Mouse (Mus musculus): Measurements from ENCODE around the gene Xpot. TPM values are rescaled to one million over a fixed set of nuclear protein-coding genes. Genes with fewer than 3 reads are reported as not detected.

The Xpot gene
- polyA plus RNA-seq, 1 experiment, result 35.3 TPM

DNA sequence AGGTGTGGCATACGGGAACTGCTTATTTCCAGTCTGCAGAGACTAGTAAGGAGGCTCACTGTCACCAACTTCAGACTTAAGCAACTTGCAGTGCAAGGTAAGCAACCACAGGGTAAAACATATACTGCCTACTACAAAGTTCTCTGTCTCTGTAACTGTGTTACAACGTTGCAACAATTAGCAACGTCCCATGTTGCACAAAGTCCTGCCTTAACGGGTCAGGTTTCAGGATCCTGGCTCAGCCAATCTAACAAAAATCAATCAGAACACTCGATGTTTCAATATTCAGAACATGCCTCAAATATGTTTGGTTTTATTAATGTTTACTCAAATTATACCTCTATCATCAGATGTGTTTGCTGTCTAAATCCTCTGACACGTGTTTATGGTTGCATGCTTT is 3.7 kb downstream of the Xpot start:
- 72% methylated on average over 6 of the region's 6 CpGs for WGBS
- H3K4me1 ChIP-seq (ENCODE audit: control insufficient read depth, insufficient read depth, insufficient read length, low read length), result no peaks in the 10 kb centered on the region
- H3K36me3 ChIP-seq (ENCODE audit: control insufficient read depth, insufficient read depth, low read length), result peaks cover 30% of the 10 kb centered on the region
- TF ChIP-seq CTCF (IDR thresholded peaks at IDR 0.05; ENCODE audit: extremely low read depth, insufficient read length, insufficient replicate concordance, low read depth, low read length), result no peak
- no peak for TF ChIP-seq POLR2A (IDR thresholded peaks at IDR 0.05; ENCODE audit: low read depth, low read length)
- H3K27ac ChIP-seq (ENCODE audit: insufficient read depth, low read depth, low read length), result no peak overlapping the region
- H3K4me3 ChIP-seq (ENCODE audit: low read depth, low read length), result no peak overlapping the region
- H3K27me3 ChIP-seq (ENCODE audit: control insufficient read depth, insufficient read depth, low read length), result no peaks in the 10 kb centered on the region

DNA sequence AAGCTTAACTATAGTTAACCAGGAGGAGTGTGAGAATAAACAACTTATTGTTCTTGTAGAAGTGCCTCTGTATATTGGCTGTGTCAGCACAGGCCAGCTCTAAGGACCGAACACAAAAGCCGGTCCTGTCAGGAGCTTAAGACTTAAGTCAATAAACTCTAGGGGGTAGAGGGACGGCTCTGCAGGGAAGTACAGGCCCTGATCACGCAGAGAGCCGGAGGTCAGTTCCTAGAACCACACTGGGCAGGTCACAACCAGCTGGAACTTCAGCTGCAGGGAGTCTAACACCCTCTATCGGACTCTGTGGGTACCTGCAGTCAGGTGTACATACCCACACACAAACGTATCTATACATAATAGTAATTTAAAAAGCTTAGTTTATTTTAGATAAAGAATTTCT is 10.2 kb downstream of the Xpot start:
- no peaks in the 10 kb centered on the region for H3K27me3 ChIP-seq (ENCODE audit: control insufficient read depth, insufficient read depth, low read length)
- no peaks in the 10 kb centered on the region for H3K4me1 ChIP-seq (ENCODE audit: control insufficient read depth, insufficient read depth, insufficient read length, low read length)
- WGBS, result 80% methylated on average over 7 of the region's 7 CpGs
- TF ChIP-seq CTCF (IDR thresholded peaks at IDR 0.05; ENCODE audit: extremely low read depth, insufficient read length, insufficient replicate concordance, low read depth, low read length), result no peak
- TF ChIP-seq POLR2A (IDR thresholded peaks at IDR 0.05; ENCODE audit: low read depth, low read length), result no peak
- H3K36me3 ChIP-seq (ENCODE audit: control insufficient read depth, insufficient read depth, low read length), result peaks cover 65% of the 10 kb centered on the region
- no peak overlapping the region for H3K4me3 ChIP-seq (ENCODE audit: low read depth, low read length)
- no peak overlapping the region for H3K27ac ChIP-seq (ENCODE audit: insufficient read depth, low read depth, low read length)

GRCm38 (mm10) chr10:121615146-121615870 is 10.8 kb downstream of the Xpot start:
- peaks cover 69% of the 10 kb centered on the region for H3K36me3 ChIP-seq (ENCODE audit: control insufficient read depth, insufficient read depth, low read length)
- 80% methylated on average over 13 of the region's 13 CpGs for WGBS
- H3K27ac ChIP-seq (ENCODE audit: insufficient read depth, low read depth, low read length), result no peak overlapping the region
- no peaks in the 10 kb centered on the region for H3K27me3 ChIP-seq (ENCODE audit: control insufficient read depth, insufficient read depth, low read length)
- no peak overlapping the region for H3K4me3 ChIP-seq (ENCODE audit: low read depth, low read length)
- TF ChIP-seq CTCF (IDR thresholded peaks at IDR 0.05; ENCODE audit: extremely low read depth, insufficient read length, insufficient replicate concordance, low read depth, low read length) (no peak), POLR2A (IDR thresholded peaks at IDR 0.05; ENCODE audit: low read depth, low read length) (no peak)
- no peaks in the 10 kb centered on the region for H3K4me1 ChIP-seq (ENCODE audit: control insufficient read depth, insufficient read depth, insufficient read length, low read length)

DNA sequence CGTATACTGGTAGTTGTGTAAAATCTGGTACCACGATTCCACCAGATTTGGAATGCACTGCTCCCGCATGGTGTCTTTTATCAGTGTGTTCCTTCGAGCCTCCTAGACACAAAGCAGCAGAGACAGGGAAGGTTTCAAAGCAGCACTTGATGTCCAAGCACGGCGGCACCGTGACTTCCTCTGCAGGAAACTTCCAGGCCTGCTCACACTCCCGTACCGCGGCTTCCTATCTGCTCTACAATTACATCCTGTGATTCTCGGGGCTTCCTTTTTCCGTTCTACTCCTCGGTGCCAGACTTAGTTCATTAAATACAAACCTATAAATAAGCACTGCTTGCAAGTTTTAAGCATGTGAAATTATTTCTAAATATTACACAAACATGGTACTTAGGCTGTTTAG is 12.6 kb downstream of the Xpot start:
- H3K27ac ChIP-seq (ENCODE audit: insufficient read depth, low read depth, low read length), result no peak overlapping the region
- H3K27me3 ChIP-seq (ENCODE audit: control insufficient read depth, insufficient read depth, low read length), result no peaks in the 10 kb centered on the region
- TF ChIP-seq POLR2A (IDR thresholded peaks at IDR 0.05; ENCODE audit: low read depth, low read length) (no peak), CTCF (IDR thresholded peaks at IDR 0.05; ENCODE audit: extremely low read depth, insufficient read length, insufficient replicate concordance, low read depth, low read length) (no peak)
- no peak overlapping the region for H3K4me3 ChIP-seq (ENCODE audit: low read depth, low read length)
- peaks cover 70% of the 10 kb centered on the region for H3K36me3 ChIP-seq (ENCODE audit: control insufficient read depth, insufficient read depth, low read length)
- no peaks in the 10 kb centered on the region for H3K4me1 ChIP-seq (ENCODE audit: control insufficient read depth, insufficient read depth, insufficient read length, low read length)
- 73% methylated on average over 13 of the region's 13 CpGs for WGBS

- TF ChIP-seq CTCF (IDR thresholded peaks at IDR 0.05; ENCODE audit: extremely low read depth, insufficient read length, insufficient replicate concordance, low read depth, low read length) (no peak), POLR2A (IDR thresholded peaks at IDR 0.05; ENCODE audit: low read depth, low read length) (no peak)
- WGBS, result 90% methylated on average over 6 of the region's 6 CpGs
- Histone ChIP-seq H3K27ac (ENCODE audit: insufficient read depth, low read depth, low read length) (no peak overlapping the region), H3K4me3 (ENCODE audit: low read depth, low read length) (no peak overlapping the region), H3K36me3 (ENCODE audit: control insufficient read depth, insufficient read depth, low read length) (peaks cover 69% of the 10 kb centered on the region), H3K4me1 (ENCODE audit: control insufficient read depth, insufficient read depth, insufficient read length, low read length) (no peaks in the 10 kb centered on the region), H3K27me3 (ENCODE audit: control insufficient read depth, insufficient read depth, low read length) (no peaks in the 10 kb centered on the region)
Observed at GRCm38 (mm10) chr10:121612448-121612847, 13.7 kb downstream of the Xpot start.

GRCm38 (mm10) chr10:121611587-121611986 is 14.5 kb downstream of the Xpot start:
- Histone ChIP-seq H3K4me1 (ENCODE audit: control insufficient read depth, insufficient read depth, insufficient read length, low read length) (no peaks in the 10 kb centered on the region), H3K27ac (ENCODE audit: insufficient read depth, low read depth, low read length) (no peak overlapping the region), H3K36me3 (ENCODE audit: control insufficient read depth, insufficient read depth, low read length) (peaks cover 68% of the 10 kb centered on the region), H3K27me3 (ENCODE audit: control insufficient read depth, insufficient read depth, low read length) (no peaks in the 10 kb centered on the region), H3K4me3 (ENCODE audit: low read depth, low read length) (no peak overlapping the region)
- no peak for TF ChIP-seq CTCF (IDR thresholded peaks at IDR 0.05; ENCODE audit: extremely low read depth, insufficient read length, insufficient replicate concordance, low read depth, low read length)
- no peak for TF ChIP-seq POLR2A (IDR thresholded peaks at IDR 0.05; ENCODE audit: low read depth, low read length)
- 90% methylated on average over 10 of the region's 10 CpGs for WGBS

- H3K4me1 ChIP-seq (ENCODE audit: control insufficient read depth, insufficient read depth, insufficient read length, low read length), result peaks cover 6% of the 10 kb centered on the region
Observed at GRCm38 (mm10) chr10:121608177-121608576, 18.0 kb downstream of the Xpot start.

More at GRCm38 (mm10) chr10:121608177-121608576, 18.0 kb downstream of the Xpot start:
- WGBS, result 92% methylated on average over 10 of the region's 10 CpGs
- TF ChIP-seq POLR2A (IDR thresholded peaks at IDR 0.05; ENCODE audit: low read depth, low read length) (no peak), CTCF (IDR thresholded peaks at IDR 0.05; ENCODE audit: extremely low read depth, insufficient read length, insufficient replicate concordance, low read depth, low read length) (no peak)
- no peak overlapping the region for H3K4me3 ChIP-seq (ENCODE audit: low read depth, low read length)
- peaks cover 66% of the 10 kb centered on the region for H3K36me3 ChIP-seq (ENCODE audit: control insufficient read depth, insufficient read depth, low read length)
- H3K27me3 ChIP-seq (ENCODE audit: control insufficient read depth, insufficient read depth, low read length), result no peaks in the 10 kb centered on the region
- H3K27ac ChIP-seq (ENCODE audit: insufficient read depth, low read depth, low read length), result no peak overlapping the region
